34 mouse cellular contexts compared by ENCODE assay signal in the genomic region with DNA sequence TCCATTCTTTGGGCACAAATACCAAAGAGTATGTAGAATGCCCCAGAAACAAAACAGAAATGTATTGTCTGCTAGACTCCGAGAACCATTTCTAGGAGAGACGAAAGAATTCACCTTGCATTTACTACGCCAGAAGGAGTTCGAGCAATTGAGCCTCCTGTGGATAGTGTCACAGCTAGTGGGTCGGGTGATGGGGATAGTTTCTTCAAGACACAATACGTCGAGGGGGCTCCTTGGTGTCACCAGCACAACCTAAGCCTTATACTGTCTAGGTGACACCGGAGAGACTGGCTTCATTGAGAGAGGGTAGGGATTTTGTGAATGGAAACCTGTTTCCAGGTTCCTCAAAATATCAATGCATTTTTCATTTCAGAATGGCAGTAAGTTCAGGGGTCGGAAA. TPM values are rescaled to one million over a fixed set of nuclear protein-coding genes. Genes with fewer than 3 reads are reported as not detected.
A peak's percentile ranks its signal among the peaks of the same experiment; 100 is the strongest.
DNase-seq lines count a peak whose midpoint lies in the region; ATAC-seq lines count a peak whose summit lies in the region.
"Had no signal": no experiment of that assay in that cellular context is flagged by ENCODE, and none has a peak within 500 bp of the region (broad histone marks: within the 10 kb centered on the region; RNA-seq: fewer than 3 reads in every experiment).

No protein-coding gene starts in this region.

- H3K4me3 ChIP-seq in hindbrain, embryonic 11.5 days (ENCODE audit: low read depth, low read length) = no peak overlapping the region
- no peak overlapping the region for H3K4me3 ChIP-seq in hindbrain, embryonic 10.5 days
- no peak overlapping the region for H3K4me3 ChIP-seq in neural tube, embryonic 12.5 days
- no peak overlapping the region for H3K4me3 ChIP-seq in neural tube, embryonic 13.5 days
- H3K4me3 ChIP-seq: erythroblast, embryonic 14.5 days; hindbrain, embryonic 15.5 days; intestine, embryonic 15.5 days; stomach, embryonic 15.5 days had no signal

- H3K36me3 ChIP-seq in hindbrain, embryonic 11.5 days (ENCODE audit: control insufficient read depth, insufficient read depth, low read length) = no peaks in the 10 kb centered on the region
- H3K36me3 ChIP-seq in hindbrain, embryonic 10.5 days = no peaks in the 10 kb centered on the region
- H3K36me3 ChIP-seq in neural tube, embryonic 12.5 days = no peaks in the 10 kb centered on the region
- H3K36me3 ChIP-seq in neural tube, embryonic 13.5 days = no peaks in the 10 kb centered on the region
- H3K36me3 ChIP-seq: hindbrain, embryonic 15.5 days; intestine, embryonic 15.5 days; stomach, embryonic 15.5 days had no signal

- no peak for DNase-seq in hindbrain, embryonic 11.5 days (ENCODE audit: low spot score)
- no peak for DNase-seq in hindbrain, embryonic 10.5 days (ENCODE audit: low spot score)
- DNase-seq in neural tube, embryonic 10.5 days (ENCODE audit: extremely low spot score, low spot score) = no peak
- no peak for DNase-seq in left cerebral cortex, postnatal 4 days
- DNase-seq: lung, adult 2 months had no signal

- intact Hi-C loops in left cerebral cortex, postnatal 4 days (cut with DNase I) = no loop called here

- H3K9me3 ChIP-seq in hindbrain, embryonic 11.5 days (ENCODE audit: control insufficient read depth, low read length) = no peaks in the 10 kb centered on the region
- no peaks in the 10 kb centered on the region for H3K9me3 ChIP-seq in hindbrain, embryonic 10.5 days
- no peaks in the 10 kb centered on the region for H3K9me3 ChIP-seq in neural tube, embryonic 12.5 days
- H3K9me3 ChIP-seq in neural tube, embryonic 13.5 days = no peaks in the 10 kb centered on the region
- H3K9me3 ChIP-seq: hindbrain, embryonic 15.5 days; intestine, embryonic 15.5 days; stomach, embryonic 15.5 days had no signal

- no peak overlapping the region for H3K9ac ChIP-seq in hindbrain, embryonic 11.5 days (ENCODE audit: low read depth, low read length)
- H3K9ac ChIP-seq in neural tube, embryonic 12.5 days = no peak overlapping the region
- H3K9ac ChIP-seq in neural tube, embryonic 13.5 days = no peak overlapping the region
- H3K9ac ChIP-seq: hindbrain, embryonic 15.5 days; intestine, embryonic 15.5 days; liver, embryonic 14.5 days; stomach, embryonic 15.5 days had no signal

- no peaks in the 10 kb centered on the region for H3K4me1 ChIP-seq in hindbrain, embryonic 11.5 days (replicated peaks; ENCODE audit: control insufficient read depth, insufficient read depth, low read length)
- no peaks in the 10 kb centered on the region for H3K4me1 ChIP-seq in hindbrain, embryonic 10.5 days (replicated peaks)
- H3K4me1 ChIP-seq in neural tube, embryonic 12.5 days = no peaks in the 10 kb centered on the region
- no peaks in the 10 kb centered on the region for H3K4me1 ChIP-seq in neural tube, embryonic 13.5 days (replicated peaks)
- H3K4me1 ChIP-seq: hindbrain, embryonic 15.5 days; intestine, embryonic 15.5 days; stomach, embryonic 15.5 days had no signal

- H3K27me3 ChIP-seq in hindbrain, embryonic 11.5 days (ENCODE audit: control insufficient read depth, insufficient read depth, low read length) = no peaks in the 10 kb centered on the region
- no peaks in the 10 kb centered on the region for H3K27me3 ChIP-seq in hindbrain, embryonic 10.5 days (ENCODE audit: insufficient read depth, poor library complexity, severe bottlenecking)
- no peaks in the 10 kb centered on the region for H3K27me3 ChIP-seq in neural tube, embryonic 12.5 days (replicated peaks)
- H3K27me3 ChIP-seq in neural tube, embryonic 13.5 days = no peaks in the 10 kb centered on the region
- H3K27me3 ChIP-seq: CH12.LX; hindbrain, embryonic 15.5 days; intestine, embryonic 15.5 days; stomach, embryonic 15.5 days had no signal

- 80% methylated on average over 9 of the region's 9 CpGs for WGBS in hindbrain, embryonic 11.5 days
- 82% methylated on average over 9 of the region's 9 CpGs for WGBS in hindbrain, embryonic 10.5 days
- 81% methylated on average over 9 of the region's 9 CpGs for WGBS in neural tube, embryonic 12.5 days
- 82% methylated on average over 9 of the region's 9 CpGs for WGBS in neural tube, embryonic 13.5 days

- ATAC-seq in hindbrain, embryonic 11.5 days (ENCODE audit: low FRiP score) = 0 out of 2 replicates have a peak, but pooled peaks have one; percentile 12
- 0 out of 2 replicates have a peak, but pooled peaks have one; percentile 41 for ATAC-seq in neural tube, embryonic 12.5 days (ENCODE audit: low FRiP score, low read depth)
- peak; percentile 47; the same call in 1 of the 2 replicates for ATAC-seq in neural tube, embryonic 13.5 days (ENCODE audit: low read depth)
- ATAC-seq: activated CD4-positive, CD25-positive, alpha-beta regulatory T cell, adult 4 months; intestine, embryonic 15.5 days had no signal

- no peak overlapping the region for H3K4me2 ChIP-seq in hindbrain, embryonic 11.5 days (replicated peaks; ENCODE audit: low read depth, low read length)
- H3K4me2 ChIP-seq in neural tube, embryonic 12.5 days (replicated peaks) = no peak overlapping the region
- no peak overlapping the region for H3K4me2 ChIP-seq in neural tube, embryonic 13.5 days
- H3K4me2 ChIP-seq: hindbrain, embryonic 15.5 days; intestine, embryonic 15.5 days; stomach, embryonic 15.5 days had no signal

- no peak overlapping the region for H3K27ac ChIP-seq in hindbrain, embryonic 11.5 days (ENCODE audit: low read depth, low read length)
- no peak overlapping the region for H3K27ac ChIP-seq in hindbrain, embryonic 10.5 days
- H3K27ac ChIP-seq in neural tube, embryonic 12.5 days = no peak overlapping the region
- no peak overlapping the region for H3K27ac ChIP-seq in neural tube, embryonic 13.5 days (replicated peaks)
- H3K27ac ChIP-seq: hindbrain, embryonic 15.5 days; intestine, embryonic 15.5 days; kidney, postnatal 0 days; liver, embryonic 14.5 days; macrophage; stomach, embryonic 15.5 days had no signal

RNA-seq across cellular contexts. Expression of a gene that starts 6.2 kb away (rescaled TPM):
- not detected in 2 replicates for polyA plus RNA-seq in hindbrain, embryonic 11.5 days (2014; fragmentation: Nextera tagmentation; extraction: Ambion mirVana)
- polyA plus RNA-seq in hindbrain, embryonic 10.5 days (2016; fragmentation: Nextera tagmentation; extraction: Ambion mirVana) = not detected in 2 replicates
- polyA plus RNA-seq in neural tube, embryonic 12.5 days (2016; fragmentation: Nextera tagmentation; extraction: Ambion mirVana) = not detected in 2 replicates
- not detected in 2 replicates for polyA plus RNA-seq in neural tube, embryonic 13.5 days (2015; fragmentation: Nextera tagmentation; extraction: Ambion mirVana)
- total RNA-seq in left cerebral cortex, postnatal 4 days (2021) = not detected
- total RNA-seq: adrenal gland, adult 2 months; adrenal gland, postnatal 36 days; CH12.LX; ES-E14; gastrocnemius, postnatal 14 days; granulocyte monocyte progenitor cell, adult 5-6 weeks; heart, postnatal 14 days; layer of hippocampus, postnatal 25 days; left cerebral cortex, postnatal 10 days; megakaryocyte-erythroid progenitor cell, adult 5-6 weeks had no signal
- polyA plus RNA-seq: activated CD4-positive, CD25-positive, alpha-beta regulatory T cell, adult 4 months; adrenal gland, adult 2 months; brain, embryonic 14.5 days; C2C12; cerebellum, adult 2 months; cortical plate, adult 2 months; erythroblast, embryonic 14.5 days; heart, embryonic 14.5 days; hindbrain, embryonic 15.5 days; intestine, embryonic 15.5 days; kidney, postnatal 0 days; limb, embryonic 11.5 days; liver, embryonic 14.5 days; lung, adult 2 months; macrophage; neural tube, embryonic 11.5 days; stomach, embryonic 15.5 days had no signal

RNA-seq across cellular contexts. Expression of a gene that starts 15.6 kb away (rescaled TPM):
- not detected in 2 replicates for polyA plus RNA-seq in hindbrain, embryonic 11.5 days (2014; fragmentation: Nextera tagmentation; extraction: Ambion mirVana)
- not detected in 2 replicates for polyA plus RNA-seq in hindbrain, embryonic 10.5 days (2016; fragmentation: Nextera tagmentation; extraction: Ambion mirVana)
- polyA plus RNA-seq in neural tube, embryonic 12.5 days (2016; fragmentation: Nextera tagmentation; extraction: Ambion mirVana) = not detected in 2 replicates
- polyA plus RNA-seq in neural tube, embryonic 13.5 days (2015; fragmentation: Nextera tagmentation; extraction: Ambion mirVana) = not detected in 2 replicates
- not detected for total RNA-seq in left cerebral cortex, postnatal 4 days (2021)
- total RNA-seq: adrenal gland, adult 2 months; adrenal gland, postnatal 36 days; CH12.LX; ES-E14; gastrocnemius, postnatal 14 days; granulocyte monocyte progenitor cell, adult 5-6 weeks; heart, postnatal 14 days; layer of hippocampus, adult 8-10 months; layer of hippocampus, postnatal 25 days; left cerebral cortex, postnatal 10 days; megakaryocyte-erythroid progenitor cell, adult 5-6 weeks had no signal
- polyA plus RNA-seq: activated CD4-positive, CD25-positive, alpha-beta regulatory T cell, adult 4 months; adrenal gland, adult 2 months; brain, embryonic 14.5 days; C2C12; cerebellum, adult 2 months; cortical plate, adult 2 months; embryonic facial prominence, embryonic 14.5 days; erythroblast, embryonic 14.5 days; heart, embryonic 14.5 days; hindbrain, embryonic 15.5 days; intestine, embryonic 15.5 days; kidney, postnatal 0 days; limb, embryonic 11.5 days; liver, embryonic 14.5 days; lung, adult 2 months; macrophage; neural tube, embryonic 11.5 days; stomach, embryonic 15.5 days had no signal

RNA-seq across cellular contexts. Expression of a gene that starts 37.7 kb away (rescaled TPM):
- not detected in 2 replicates for polyA plus RNA-seq in hindbrain, embryonic 11.5 days (2014; fragmentation: Nextera tagmentation; extraction: Ambion mirVana)
- not detected in 2 replicates for polyA plus RNA-seq in hindbrain, embryonic 10.5 days (2016; fragmentation: Nextera tagmentation; extraction: Ambion mirVana)
- not detected in 2 replicates for polyA plus RNA-seq in neural tube, embryonic 12.5 days (2016; fragmentation: Nextera tagmentation; extraction: Ambion mirVana)
- not detected in 2 replicates for polyA plus RNA-seq in neural tube, embryonic 13.5 days (2015; fragmentation: Nextera tagmentation; extraction: Ambion mirVana)
- not detected for total RNA-seq in left cerebral cortex, postnatal 4 days (2021)
- total RNA-seq: adrenal gland, adult 2 months; adrenal gland, postnatal 36 days; CH12.LX; ES-E14; gastrocnemius, postnatal 14 days; granulocyte monocyte progenitor cell, adult 5-6 weeks; heart, postnatal 14 days; layer of hippocampus, adult 8-10 months; layer of hippocampus, postnatal 25 days; left cerebral cortex, postnatal 10 days; megakaryocyte-erythroid progenitor cell, adult 5-6 weeks had no signal
- polyA plus RNA-seq: activated CD4-positive, CD25-positive, alpha-beta regulatory T cell, adult 4 months; adrenal gland, adult 2 months; brain, embryonic 14.5 days; C2C12; cerebellum, adult 2 months; cortical plate, adult 2 months; erythroblast, embryonic 14.5 days; heart, embryonic 14.5 days; hindbrain, embryonic 15.5 days; intestine, embryonic 15.5 days; kidney, postnatal 0 days; limb, embryonic 11.5 days; liver, embryonic 14.5 days; lung, adult 2 months; macrophage; neural tube, embryonic 11.5 days; stomach, embryonic 15.5 days had no signal

RNA-seq across cellular contexts. Expression of a gene that starts 44.4 kb away (rescaled TPM):
- polyA plus RNA-seq in hindbrain, embryonic 11.5 days (2014; fragmentation: Nextera tagmentation; extraction: Ambion mirVana) = not detected in 2 replicates
- polyA plus RNA-seq in hindbrain, embryonic 10.5 days (2016; fragmentation: Nextera tagmentation; extraction: Ambion mirVana) = not detected in 2 replicates
- not detected in 2 replicates for polyA plus RNA-seq in neural tube, embryonic 12.5 days (2016; fragmentation: Nextera tagmentation; extraction: Ambion mirVana)
- not detected in 2 replicates for polyA plus RNA-seq in neural tube, embryonic 13.5 days (2015; fragmentation: Nextera tagmentation; extraction: Ambion mirVana)
- total RNA-seq in left cerebral cortex, postnatal 4 days (2021) = under 1 TPM in 1 of 2 experiments, not detected in 1; 0.12 TPM
- total RNA-seq: adrenal gland, adult 2 months; adrenal gland, postnatal 36 days; CH12.LX; ES-E14; gastrocnemius, postnatal 14 days; granulocyte monocyte progenitor cell, adult 5-6 weeks; heart, postnatal 14 days; layer of hippocampus, adult 8-10 months; layer of hippocampus, postnatal 25 days; left cerebral cortex, postnatal 10 days; megakaryocyte-erythroid progenitor cell, adult 5-6 weeks had no signal
- polyA plus RNA-seq: activated CD4-positive, CD25-positive, alpha-beta regulatory T cell, adult 4 months; adrenal gland, adult 2 months; brain, embryonic 14.5 days; C2C12; cerebellum, adult 2 months; cortical plate, adult 2 months; erythroblast, embryonic 14.5 days; heart, embryonic 14.5 days; hindbrain, embryonic 15.5 days; intestine, embryonic 15.5 days; kidney, postnatal 0 days; limb, embryonic 11.5 days; liver, embryonic 14.5 days; lung, adult 2 months; macrophage; neural tube, embryonic 11.5 days; stomach, embryonic 15.5 days had no signal

RNA-seq across cellular contexts. Expression of a gene that starts 52.9 kb away (rescaled TPM):
- polyA plus RNA-seq in hindbrain, embryonic 11.5 days (2014; fragmentation: Nextera tagmentation; extraction: Ambion mirVana) = not detected in 2 replicates
- polyA plus RNA-seq in hindbrain, embryonic 10.5 days (2016; fragmentation: Nextera tagmentation; extraction: Ambion mirVana) = not detected in 2 replicates
- not detected in 2 replicates for polyA plus RNA-seq in neural tube, embryonic 12.5 days (2016; fragmentation: Nextera tagmentation; extraction: Ambion mirVana)
- not detected in 2 replicates for polyA plus RNA-seq in neural tube, embryonic 13.5 days (2015; fragmentation: Nextera tagmentation; extraction: Ambion mirVana)
- total RNA-seq in left cerebral cortex, postnatal 4 days (2021) = not detected
- total RNA-seq: adrenal gland, adult 2 months; adrenal gland, postnatal 36 days; CH12.LX; ES-E14; gastrocnemius, postnatal 14 days; granulocyte monocyte progenitor cell, adult 5-6 weeks; heart, postnatal 14 days; layer of hippocampus, adult 8-10 months; layer of hippocampus, postnatal 25 days; left cerebral cortex, postnatal 10 days; megakaryocyte-erythroid progenitor cell, adult 5-6 weeks had no signal
- polyA plus RNA-seq: adrenal gland, adult 2 months; brain, embryonic 14.5 days; C2C12; cerebellum, adult 2 months; cortical plate, adult 2 months; embryonic facial prominence, embryonic 14.5 days; erythroblast, embryonic 14.5 days; heart, embryonic 14.5 days; hindbrain, embryonic 15.5 days; intestine, embryonic 15.5 days; kidney, postnatal 0 days; limb, embryonic 11.5 days; liver, embryonic 14.5 days; lung, adult 2 months; macrophage; neural tube, embryonic 11.5 days; stomach, embryonic 15.5 days had no signal
